ENCODE assay signal across 8 mouse cellular contexts in genomic region chr4:137751717-137752116, GRCm38 (mm10). TPM values are rescaled to one million over a fixed set of nuclear protein-coding genes. Genes with fewer than 3 reads are reported as not detected.
A peak's percentile ranks its signal among the peaks of the same experiment; 100 is the strongest.
DNase-seq lines count a peak whose midpoint lies in the region; ATAC-seq and TF ChIP-seq lines count a peak whose summit lies in the region.
"Had no signal": no experiment of that assay in that cellular context is flagged by ENCODE, and none has a peak within 500 bp of the region (broad histone marks: within the 10 kb centered on the region; RNA-seq: fewer than 3 reads in every experiment).

No protein-coding gene starts in this region.

- no peak for TF ChIP-seq POLR2A in lung, adult 2 months (IDR thresholded peaks at IDR 0.05; ENCODE audit: borderline replicate concordance, extremely low read depth, low read depth, low read length)

- H3K27me3 ChIP-seq in lung, embryonic 14.5 days (ENCODE audit: insufficient read depth, low read length) = no peaks in the 10 kb centered on the region
- H3K27me3 ChIP-seq in embryonic facial prominence, embryonic 15.5 days = no peaks in the 10 kb centered on the region
- H3K27me3 ChIP-seq: midbrain, embryonic 15.5 days had no signal

- no peaks in the 10 kb centered on the region for H3K36me3 ChIP-seq in lung, embryonic 14.5 days (ENCODE audit: insufficient read depth)
- no peaks in the 10 kb centered on the region for H3K36me3 ChIP-seq in embryonic facial prominence, embryonic 15.5 days
- H3K36me3 ChIP-seq: midbrain, embryonic 15.5 days had no signal

- no peak overlapping the region; the same call in 1 of the 2 replicates for H3K9ac ChIP-seq in lung, embryonic 14.5 days
- no peak overlapping the region for H3K9ac ChIP-seq in embryonic facial prominence, embryonic 15.5 days
- H3K9ac ChIP-seq: midbrain, embryonic 15.5 days had no signal

- WGBS in lung, embryonic 14.5 days = 39% methylated on average over 9 of the region's 9 CpGs
- 47% methylated on average over 9 of the region's 9 CpGs for WGBS in lung, adult 2 months
- 44% methylated on average over 9 of the region's 9 CpGs for WGBS in embryonic facial prominence, embryonic 15.5 days

- TF ChIP-seq CTCF in lung, embryonic 14.5 days (IDR thresholded peaks at IDR 0.05; ENCODE audit: low read depth) = no peak
- no peak for TF ChIP-seq CTCF in lung, adult 2 months (IDR thresholded peaks at IDR 0.05; ENCODE audit: insufficient read depth, low read length)

- no peak for ATAC-seq in lung, embryonic 14.5 days (ENCODE audit: insufficient read depth)
- ATAC-seq in embryonic facial prominence, embryonic 15.5 days (ENCODE audit: insufficient number of reproducible peaks, low FRiP score, low TSS enrichment, low read depth) = no peak
- ATAC-seq: midbrain, embryonic 15.5 days had no signal

- H3K4me1 ChIP-seq in lung, embryonic 14.5 days (ENCODE audit: insufficient read depth) = no peaks in the 10 kb centered on the region
- peaks cover 3% of the 10 kb centered on the region; the same call in 1 of the 2 replicates for H3K4me1 ChIP-seq in lung, adult 2 months (ENCODE audit: control insufficient read depth, insufficient read depth, low read length)
- H3K4me1 ChIP-seq in embryonic facial prominence, embryonic 15.5 days = peaks cover 39% of the 10 kb centered on the region

- H3K9me3 ChIP-seq in lung, embryonic 14.5 days (ENCODE audit: low read depth, low read length) = no peaks in the 10 kb centered on the region
- H3K9me3 ChIP-seq in embryonic facial prominence, embryonic 15.5 days (replicated peaks) = no peaks in the 10 kb centered on the region
- H3K9me3 ChIP-seq: midbrain, embryonic 15.5 days had no signal

- peak overlapping the region; percentile 21; the same call in 1 of the 2 replicates for H3K27ac ChIP-seq in lung, embryonic 14.5 days (ENCODE audit: low read depth)
- peak overlapping the region; percentile 72 for H3K27ac ChIP-seq in embryonic facial prominence, embryonic 15.5 days (replicated peaks)
- H3K27ac ChIP-seq: midbrain, embryonic 15.5 days had no signal

- DNase-seq in lung, embryonic 14.5 days = peak; percentile 79
- DNase-seq in lung, adult 2 months = no peak
- peak; percentile 86 to 89 for DNase-seq in kidney, postnatal 25 days
- DNase-seq in skeletal muscle tissue, adult 2 months (ENCODE audit: low read depth, low spot score) = peak; percentile 38
- DNase-seq in spleen, adult 12 weeks (ENCODE audit: low spot score) = no peak
- DNase-seq in frontal cortex, postnatal 14 days (ENCODE audit: low spot score in 2 of 2) = no peak

- no peak overlapping the region for H3K4me2 ChIP-seq in lung, embryonic 14.5 days
- H3K4me2 ChIP-seq in embryonic facial prominence, embryonic 15.5 days (replicated peaks) = 0 out of 2 replicates have a peak overlapping the region, but pooled peaks have one; percentile 6
- H3K4me2 ChIP-seq: midbrain, embryonic 15.5 days had no signal

- H3K4me3 ChIP-seq in lung, embryonic 14.5 days (ENCODE audit: low read depth, low read length) = no peak overlapping the region
- no peak overlapping the region for H3K4me3 ChIP-seq in lung, adult 2 months (replicated peaks; ENCODE audit: extremely low read depth, low read depth, low read length)
- no peak overlapping the region for H3K4me3 ChIP-seq in embryonic facial prominence, embryonic 15.5 days (replicated peaks)
- H3K4me3 ChIP-seq: midbrain, embryonic 15.5 days had no signal

RNA-seq across cellular contexts. Expression of gene Alpl, which starts 44.5 kb away (rescaled TPM):
- 3.5 and 4.1 TPM in 2 replicates for polyA plus RNA-seq in lung, embryonic 14.5 days (2014; fragmentation: Nextera tagmentation; extraction: Ambion mirVana)
- 5.4 and 5.5 TPM in 2 replicates for polyA plus RNA-seq in lung, adult 2 months (2012; rRNA removed)
- polyA plus RNA-seq in embryonic facial prominence, embryonic 15.5 days (2015; fragmentation: Nextera tagmentation; extraction: Ambion mirVana) = 155 and 160 TPM in 2 replicates

Comparison
In these comparisons a context has a peak if more than half of its experiments do, and no peak if none do; other contexts are left out.
1. DNase-seq: peak in lung, embryonic 14.5 days (single experiment), kidney, postnatal 25 days (2 of 2) and skeletal muscle tissue, adult 2 months (single experiment); none in lung, adult 2 months (single experiment), spleen, adult 12 weeks (single experiment) and frontal cortex, postnatal 14 days (0 of 2).
2. RNA of gene Alpl, which starts 44.5 kb away (polyA plus RNA-seq): 155 to 160 TPM in embryonic facial prominence, embryonic 15.5 days; 5.4 to 5.5 TPM in lung, adult 2 months and 3.5 to 4.1 TPM in lung, embryonic 14.5 days; every median in the first group is over 10 times any median in the second.